In the genomic region with DNA sequence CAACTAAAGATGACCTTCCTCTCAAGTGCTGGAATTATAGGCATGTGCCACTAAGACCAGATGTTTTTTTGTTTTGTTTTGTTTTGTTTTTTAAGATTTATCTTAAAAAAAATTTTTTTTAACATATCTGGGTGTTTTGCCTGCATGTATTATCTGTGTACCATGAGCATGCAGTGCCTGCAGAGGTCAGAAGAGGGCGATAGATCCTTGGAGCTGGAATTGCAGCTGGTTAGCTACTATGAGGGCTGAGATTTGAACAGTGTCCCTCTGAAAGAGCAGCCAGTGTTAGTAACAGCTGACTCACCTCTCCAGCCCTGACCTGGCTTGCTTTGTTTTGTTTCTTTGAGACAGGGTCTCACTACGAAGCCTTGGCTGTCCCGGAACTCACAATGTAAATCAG, we compare ENCODE assay signal across 8 mouse cellular contexts. TPM values are rescaled to one million over a fixed set of nuclear protein-coding genes. Genes with fewer than 3 reads are reported as not detected.
DNase-seq lines count a peak whose midpoint lies in the region; ATAC-seq lines count a peak whose summit lies in the region.

No protein-coding gene starts in this region.

- H3K4me3 ChIP-seq in embryonic facial prominence, embryonic 14.5 days (ENCODE audit: low read depth, low read length) = no peak overlapping the region

- no peak overlapping the region for H3K27ac ChIP-seq in embryonic facial prominence, embryonic 14.5 days (replicated peaks; ENCODE audit: low read depth, low read length)

- peak; percentile 59 for DNase-seq in layer of hippocampus, adult 11-12 months (ENCODE audit: low spot score)
- DNase-seq in layer of hippocampus, adult 9-11 months = no peak
- DNase-seq in CD8-positive naive resting alpha-beta T cell, adult 2 months (ENCODE audit: low read depth in 2 of 2, low spot score in 2 of 2) = peak; percentile 71 to 81
- DNase-seq in R1 (ENCODE audit: low read depth, low spot score) = peak; percentile 77
- DNase-seq in embryonic facial prominence, embryonic 14.5 days (ENCODE audit: low spot score) = peak; percentile 41
- peak; percentile 60 for DNase-seq in left cerebral cortex, postnatal 4 days
- DNase-seq in retina, embryonic 14.5 days (ENCODE audit: low spot score) = peak; percentile 79
- DNase-seq in urinary bladder, postnatal 10 days (ENCODE audit: low spot score) = no peak

- intact Hi-C loops in left cerebral cortex, postnatal 4 days (cut with DNase I) = no loop called here

- ATAC-seq in embryonic facial prominence, embryonic 14.5 days (ENCODE audit: low read depth) = no peak

- H3K36me3 ChIP-seq in embryonic facial prominence, embryonic 14.5 days (ENCODE audit: control insufficient read depth, insufficient read depth, low read length) = no peaks in the 10 kb centered on the region

- no peaks in the 10 kb centered on the region for H3K27me3 ChIP-seq in embryonic facial prominence, embryonic 14.5 days (replicated peaks; ENCODE audit: control insufficient read depth, insufficient read depth, low read length)

- no peak overlapping the region for H3K9ac ChIP-seq in embryonic facial prominence, embryonic 14.5 days (ENCODE audit: low read depth, low read length)

- WGBS in embryonic facial prominence, embryonic 14.5 days = 42% methylated on average over 3 of the region's 3 CpGs

- no peaks in the 10 kb centered on the region for H3K4me1 ChIP-seq in embryonic facial prominence, embryonic 14.5 days (ENCODE audit: control insufficient read depth, insufficient read depth, low read length)

- H3K4me2 ChIP-seq in embryonic facial prominence, embryonic 14.5 days (ENCODE audit: low read depth, low read length) = no peak overlapping the region

- no peaks in the 10 kb centered on the region for H3K9me3 ChIP-seq in embryonic facial prominence, embryonic 14.5 days (ENCODE audit: control insufficient read depth, low read length)

RNA-seq across cellular contexts. Expression of a gene that starts 49.5 kb away (rescaled TPM):
- polyA plus RNA-seq in embryonic facial prominence, embryonic 14.5 days (2014; fragmentation: Nextera tagmentation; extraction: Ambion mirVana) = 1.6 and 2.0 TPM in 2 replicates
- 1 to 10 TPM; 2.1 to 2.4 TPM for total RNA-seq in left cerebral cortex, postnatal 4 days (2021)

RNA-seq across cellular contexts. Expression of a gene that starts 52.8 kb away (rescaled TPM):
- 0.43 and 0.97 TPM in 2 replicates for polyA plus RNA-seq in embryonic facial prominence, embryonic 14.5 days (2014; fragmentation: Nextera tagmentation; extraction: Ambion mirVana)
- total RNA-seq in left cerebral cortex, postnatal 4 days (2021) = under 1 TPM; 0.46 to 0.74 TPM

RNA-seq across cellular contexts. Expression of a gene that starts 59.2 kb away (rescaled TPM):
- polyA plus RNA-seq in embryonic facial prominence, embryonic 14.5 days (2014; fragmentation: Nextera tagmentation; extraction: Ambion mirVana) = 6.1 and 7.0 TPM in 2 replicates
- total RNA-seq in left cerebral cortex, postnatal 4 days (2021) = 1 to 10 TPM; 2.2 to 2.5 TPM

Comparison
In these comparisons a context has a peak if more than half of its experiments do, and no peak if none do; other contexts are left out.
1. DNase-seq: peak in layer of hippocampus, adult 11-12 months (single experiment), CD8-positive naive resting alpha-beta T cell, adult 2 months (2 of 2), R1 (single experiment), embryonic facial prominence, embryonic 14.5 days (single experiment), left cerebral cortex, postnatal 4 days (single experiment) and retina, embryonic 14.5 days (single experiment); none in layer of hippocampus, adult 9-11 months (single experiment) and urinary bladder, postnatal 10 days (single experiment).